Mouse (Mus musculus): ENCODE results near the gene Ifitm2.
A peak's percentile ranks its signal among the peaks of the same experiment; 100 is the strongest.

Gene Ifitm2

DNA sequence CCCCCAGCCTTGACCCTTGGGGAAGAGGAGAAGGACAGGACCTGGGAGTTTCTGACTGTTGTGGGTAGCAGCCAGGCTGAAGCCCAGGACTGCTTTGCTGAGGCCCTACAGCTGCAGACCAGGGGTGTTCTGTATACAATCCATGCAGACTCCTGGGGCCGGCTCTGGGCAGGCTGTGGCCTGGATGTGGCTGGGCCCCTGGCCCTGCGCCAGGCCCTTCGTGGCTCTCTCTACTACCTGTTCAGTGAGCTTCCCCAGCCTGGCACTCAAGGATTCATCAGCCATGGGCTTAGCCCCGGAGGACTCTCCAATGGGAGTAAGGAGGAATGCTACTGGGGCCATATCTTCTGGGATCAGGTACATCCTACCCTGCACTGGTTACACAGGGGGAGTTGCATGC lies 12.4 kb downstream of the Ifitm2 start:
- no peak for DNase-seq (ENCODE audit: low spot score)

- no peak for DNase-seq (ENCODE audit: low spot score)
Measured at GRCm38 (mm10) chr7:140942811-140943210, 13.0 kb downstream of the Ifitm2 start.

DNA sequence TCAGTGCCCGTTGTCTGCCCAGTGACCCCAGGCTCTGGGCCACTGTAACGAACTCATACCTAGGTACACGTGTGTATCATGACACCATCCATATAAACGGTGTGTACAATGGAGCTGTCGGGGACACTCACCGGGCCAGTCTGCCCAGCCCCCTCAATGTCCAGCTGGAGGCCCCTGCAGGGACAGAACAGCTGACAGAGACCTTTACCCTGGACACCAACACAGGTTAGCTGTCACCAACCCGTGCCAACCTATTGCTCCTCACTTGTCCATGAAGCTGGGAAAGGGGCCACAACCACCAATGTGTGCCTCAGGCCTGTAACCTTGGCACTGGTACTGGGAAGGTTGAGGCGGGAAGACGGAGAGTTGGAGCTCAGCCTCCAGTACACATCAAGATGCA lies 13.4 kb downstream of the Ifitm2 start:
- DNase-seq (ENCODE audit: low spot score) = peak; percentile 14

- peak; percentile 87 for DNase-seq (ENCODE audit: low spot score)
Measured at GRCm38 (mm10) chr7:140941222-140942051, 14.3 kb downstream of the Ifitm2 start, which contains the start of gene Pgghg. Gene Pgghg (plus strand): TSS chr7:140941391.

GRCm38 (mm10) chr7:140939669-140940171 lies 16.1 kb downstream of the Ifitm2 start:
- no peak for DNase-seq (ENCODE audit: low spot score)

DNA sequence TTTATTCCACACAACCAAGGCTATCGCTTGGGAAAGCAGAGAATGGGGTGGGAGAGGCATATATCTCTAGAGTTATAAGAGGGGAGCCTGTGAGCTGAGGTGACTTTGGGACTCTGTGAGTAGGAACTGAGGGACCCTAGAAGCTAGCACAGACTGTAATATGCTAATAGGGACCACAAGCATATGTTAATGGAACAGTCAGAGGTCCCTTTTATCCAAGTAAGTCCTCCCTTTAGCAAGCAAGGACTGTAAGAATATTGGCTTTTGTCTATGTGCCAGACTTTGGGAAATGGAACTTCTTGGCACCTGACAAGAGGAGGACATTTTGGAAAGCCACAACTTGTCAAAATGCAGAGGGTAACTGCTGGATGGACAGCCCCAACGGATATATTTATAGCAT lies 16.9 kb downstream of the Ifitm2 start:
- DNase-seq (ENCODE audit: low spot score) = no peak

- no peak for DNase-seq (ENCODE audit: low spot score)
Measured at GRCm38 (mm10) chr7:140938436-140938835, 17.4 kb downstream of the Ifitm2 start.

GRCm38 (mm10) chr7:140927181-140927580 lies 28.6 kb downstream of the Ifitm2 start:
- no peak for DNase-seq (ENCODE audit: low spot score)

- DNase-seq (ENCODE audit: low spot score) = no peak
Measured at GRCm38 (mm10) chr7:140923070-140923775, 32.6 kb downstream of the Ifitm2 start.

DNA sequence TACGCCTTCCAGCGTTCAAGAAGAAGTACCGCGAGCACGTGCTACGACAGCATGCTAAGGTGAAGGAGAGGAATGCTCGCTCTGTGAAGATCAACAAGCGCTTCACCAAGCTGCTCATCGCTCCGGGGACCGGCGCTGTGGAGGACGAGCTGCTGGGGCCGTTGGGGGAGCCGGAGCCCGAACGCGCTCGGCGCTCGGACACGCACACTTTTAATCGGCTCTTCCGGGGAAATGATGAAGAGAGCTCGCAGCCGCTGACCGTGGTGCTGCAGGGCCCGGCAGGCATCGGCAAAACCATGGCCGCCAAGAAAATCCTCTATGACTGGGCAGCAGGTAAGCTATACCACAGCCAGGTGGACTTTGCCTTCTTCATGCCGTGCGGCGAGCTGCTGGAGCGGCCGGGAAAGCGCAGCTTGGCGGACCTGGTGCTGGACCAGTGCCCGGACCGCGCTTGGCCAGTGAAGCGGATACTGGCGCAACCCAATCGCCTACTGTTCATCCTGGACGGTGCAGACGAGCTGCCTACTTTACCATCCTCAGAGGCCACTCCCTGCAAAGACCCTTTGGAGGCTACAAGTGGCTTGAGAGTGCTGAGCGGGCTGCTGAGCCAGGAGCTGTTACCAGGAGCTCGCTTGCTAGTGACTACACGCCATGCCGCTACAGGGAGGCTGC lies 33.3 kb downstream of the Ifitm2 start:
- no peak for DNase-seq (ENCODE audit: low spot score)

GRCm38 (mm10) chr7:140921225-140921975 lies 34.4 kb downstream of the Ifitm2 start:
- no peak for DNase-seq (ENCODE audit: low spot score)

GRCm38 (mm10) chr7:140920418-140921029 lies 35.3 kb downstream of the Ifitm2 start, which contains the start of gene Nlrp6:
Gene Nlrp6 (plus strand): TSS chr7:140920902.
- no peak for DNase-seq (ENCODE audit: low spot score)

DNA sequence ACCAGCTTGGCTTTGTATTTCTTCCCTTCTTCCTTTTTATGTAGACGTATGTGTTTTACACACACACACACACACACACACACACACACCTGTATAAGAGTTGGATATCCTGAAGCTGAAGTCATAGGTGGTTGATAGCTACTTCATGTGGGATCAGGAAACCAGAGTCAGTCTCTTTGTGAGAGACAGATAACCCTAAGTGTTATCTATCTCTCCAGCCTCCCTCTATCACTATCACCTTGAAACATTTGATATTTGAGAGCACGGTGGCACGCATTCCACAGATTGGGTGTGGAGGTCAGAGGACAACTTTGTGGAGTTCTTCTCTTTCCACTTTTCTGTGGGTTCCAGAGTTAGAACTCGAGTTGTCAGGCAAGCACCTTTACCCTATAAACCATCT lies 35.9 kb downstream of the Ifitm2 start:
- no peak for DNase-seq (ENCODE audit: low spot score)

GRCm38 (mm10) chr7:140914031-140914690 lies 41.6 kb downstream of the Ifitm2 start:
- no peak for DNase-seq (ENCODE audit: low spot score)

GRCm38 (mm10) chr7:140912846-140913482 lies 42.8 kb downstream of the Ifitm2 start:
- no peak for DNase-seq (ENCODE audit: low spot score)

GRCm38 (mm10) chr7:140912293-140912692 lies 43.5 kb downstream of the Ifitm2 start:
- DNase-seq (ENCODE audit: low spot score) = no peak

DNA sequence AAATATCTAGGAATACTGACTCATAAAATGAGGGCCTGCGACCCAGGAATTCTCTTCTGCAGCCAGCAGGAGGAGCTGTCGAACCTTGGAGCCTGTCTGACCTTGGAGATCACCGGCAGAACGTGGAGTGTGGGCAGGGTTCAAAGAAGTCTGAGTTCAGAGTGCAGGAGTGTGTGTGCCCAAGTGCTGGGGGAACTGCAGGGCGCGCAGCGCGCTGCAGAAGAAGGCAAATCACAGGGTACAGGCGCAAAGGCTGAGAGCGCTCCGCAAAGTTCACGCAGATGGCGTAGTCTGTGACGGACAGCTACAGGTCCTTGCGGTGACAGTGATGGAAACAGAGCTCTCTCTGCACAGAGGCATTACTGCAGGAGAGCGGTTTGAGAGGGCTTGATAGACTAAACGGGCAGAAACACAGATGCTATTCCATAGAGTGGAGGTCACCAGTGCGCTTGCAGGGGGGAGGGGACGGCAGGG lies 47.1 kb downstream of the Ifitm2 start:
- DNase-seq (ENCODE audit: low spot score) = peak; percentile 68

GRCm38 (mm10) chr7:140908181-140908580 lies 47.6 kb downstream of the Ifitm2 start:
- no peak for DNase-seq (ENCODE audit: low spot score)

DNA sequence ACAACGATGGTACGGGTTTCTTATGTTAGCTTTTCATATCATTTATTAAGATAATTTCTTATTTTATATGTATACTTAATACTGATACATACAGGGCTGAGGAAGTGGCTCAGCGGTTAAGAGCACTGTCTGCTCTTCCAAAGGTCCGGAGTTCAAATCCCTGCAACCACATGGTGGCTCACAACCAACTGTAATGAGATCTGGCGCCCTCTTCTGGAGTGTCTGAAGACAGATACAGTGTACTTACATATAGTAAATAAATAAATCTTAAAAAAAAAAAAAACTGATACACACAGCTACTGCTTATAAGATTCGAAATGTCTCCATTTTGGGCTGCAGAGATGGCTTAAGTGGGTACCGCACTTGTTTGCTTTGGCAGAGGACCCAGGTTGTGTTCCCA lies 48.1 kb downstream of the Ifitm2 start:
- DNase-seq (ENCODE audit: low spot score) = no peak

GRCm38 (mm10) chr7:140907131-140907530 lies 48.7 kb downstream of the Ifitm2 start:
- no peak for DNase-seq (ENCODE audit: low spot score)
